Mouse (Mus musculus): Measurements from ENCODE around the gene Btg3. TPM values are rescaled to one million over a fixed set of nuclear protein-coding genes. Genes with fewer than 3 reads are reported as not detected.
"Not testable (repeated sequence)": the region's sequence is repeated elsewhere in the genome, so short reads cannot be mapped to it uniquely, and the experiment has no call there.

The Btg3 gene
- polyA plus RNA-seq, 1 experiment, result 7.5 TPM

DNA sequence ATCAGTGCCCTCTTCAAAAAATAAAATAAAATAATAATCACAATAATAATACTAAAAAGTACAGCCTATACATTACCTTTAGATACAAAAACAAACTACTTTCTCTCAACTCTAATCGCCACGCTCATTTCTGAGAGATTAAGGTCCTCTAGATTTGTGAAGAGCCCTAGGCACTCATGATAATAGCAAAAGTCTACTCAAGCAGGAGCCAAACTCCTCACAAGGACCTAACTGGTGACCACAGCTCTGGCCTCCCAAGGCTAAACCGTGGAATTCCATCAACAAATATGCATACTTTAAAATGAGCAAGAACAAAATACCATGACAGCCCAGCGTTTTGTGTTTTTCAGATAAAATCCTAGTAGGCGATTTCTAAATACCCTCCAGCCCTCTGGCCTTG, 4.2 kb downstream of the Btg3 start:
- WGBS, result 78% methylated on average over 5 of the region's 5 CpGs

DNA sequence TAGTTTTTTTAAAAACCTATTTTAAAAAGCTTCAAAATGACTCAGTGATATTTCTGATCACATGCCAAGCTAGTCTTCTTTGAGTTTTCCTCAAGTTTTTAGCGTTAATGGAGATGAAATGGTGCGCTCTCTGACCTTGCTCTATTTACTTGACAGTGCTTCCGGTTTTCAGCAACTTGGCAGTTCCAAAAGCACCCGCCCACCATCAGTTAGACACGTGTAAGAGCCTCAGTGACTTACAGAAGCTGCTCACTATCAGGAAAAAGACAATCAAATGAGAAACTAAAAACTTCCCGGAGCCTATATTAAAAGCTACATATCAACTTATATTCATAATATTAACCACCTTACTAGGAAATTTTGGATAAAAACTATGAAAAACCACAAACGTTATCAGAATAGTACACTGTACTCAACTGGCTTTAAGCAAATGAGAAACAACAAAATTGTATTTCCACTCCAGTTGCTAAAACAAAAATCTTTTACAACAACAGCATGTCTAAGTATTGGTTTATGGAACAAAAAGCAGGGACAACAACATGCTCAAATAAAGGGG, 5.4 kb downstream of the Btg3 start:
- Histone ChIP-seq H3K4me3 (replicated peaks; ENCODE audit: control insufficient read depth, low read depth, low read length) (no peak overlapping the region), H3K27ac (ENCODE audit: control insufficient read depth, insufficient read depth, low read depth, low read length, poor library complexity) (no peak overlapping the region), H3K4me1 (ENCODE audit: control insufficient read depth, insufficient read depth, low read length) (no peaks in the 10 kb centered on the region; the same call in 1 of the 2 replicates)
- 57% methylated on average over 7 of the region's 7 CpGs for WGBS
- TF ChIP-seq CTCF (IDR thresholded peaks at IDR 0.05; ENCODE audit: control insufficient read depth, insufficient read depth, low read length), result no peak
- TF ChIP-seq POLR2A (IDR thresholded peaks at IDR 0.05; ENCODE audit: borderline replicate concordance, control insufficient read depth, low read depth, low read length), result no peak

More for the DNA sequence above, 4.2 kb downstream of the Btg3 start:
- no peak overlapping the region for H3K27ac ChIP-seq (ENCODE audit: control insufficient read depth, insufficient read depth, low read depth, low read length, poor library complexity)
- no peak overlapping the region for H3K4me3 ChIP-seq (replicated peaks; ENCODE audit: control insufficient read depth, low read depth, low read length)
- TF ChIP-seq POLR2A (IDR thresholded peaks at IDR 0.05; ENCODE audit: borderline replicate concordance, control insufficient read depth, low read depth, low read length) (no peak), CTCF (IDR thresholded peaks at IDR 0.05; ENCODE audit: control insufficient read depth, insufficient read depth, low read length) (no peak)
- no peaks in the 10 kb centered on the region; the same call in 1 of the 2 replicates for H3K4me1 ChIP-seq (ENCODE audit: control insufficient read depth, insufficient read depth, low read length)

GRCm38 (mm10) chr16:78364554-78364953, 12.4 kb downstream of the Btg3 start:
- 87% methylated on average over 9 of the region's 9 CpGs for WGBS
- H3K4me1 ChIP-seq (ENCODE audit: control insufficient read depth, insufficient read depth, low read length); H3K4me3 ChIP-seq (replicated peaks; ENCODE audit: control insufficient read depth, low read depth, low read length); H3K27ac ChIP-seq (ENCODE audit: control insufficient read depth, insufficient read depth, low read depth, low read length, poor library complexity): not testable (repeated sequence)

DNA sequence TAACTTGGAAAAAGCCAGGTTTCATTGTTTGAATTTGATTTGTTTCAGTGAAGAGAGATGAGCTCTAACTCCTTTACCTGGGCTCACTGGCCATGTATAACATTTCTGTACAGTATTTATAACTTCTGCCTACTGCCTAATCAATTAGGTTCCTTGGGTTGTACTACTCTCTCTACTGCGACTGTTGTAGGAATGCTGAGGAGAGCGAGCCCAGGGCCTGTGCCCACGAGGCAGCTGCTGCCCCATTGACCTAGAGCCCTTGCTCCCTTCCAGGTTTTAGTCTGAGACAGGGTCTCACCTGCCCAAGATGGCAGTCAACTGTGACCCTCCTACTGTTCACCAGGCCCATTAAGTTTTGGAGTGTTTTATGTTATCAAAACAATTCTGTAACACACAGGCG, 15.5 kb downstream of the Btg3 start:
- no peak overlapping the region for H3K4me3 ChIP-seq (replicated peaks; ENCODE audit: control insufficient read depth, low read depth, low read length)
- WGBS, result 94% methylated on average over 4 of the region's 4 CpGs

GRCm38 (mm10) chr16:78357757-78358156, 19.2 kb downstream of the Btg3 start:
- WGBS, result 88% methylated on average over 3 of the region's 3 CpGs
- H3K27ac ChIP-seq (ENCODE audit: control insufficient read depth, insufficient read depth, low read depth, low read length, poor library complexity), result no peak overlapping the region
- TF ChIP-seq CTCF (IDR thresholded peaks at IDR 0.05; ENCODE audit: control insufficient read depth, insufficient read depth, low read length), result no peak
- no peak for TF ChIP-seq POLR2A (IDR thresholded peaks at IDR 0.05; ENCODE audit: borderline replicate concordance, control insufficient read depth, low read depth, low read length)

More for the DNA sequence above, 15.5 kb downstream of the Btg3 start:
- Histone ChIP-seq H3K27ac (ENCODE audit: control insufficient read depth, insufficient read depth, low read depth, low read length, poor library complexity) (no peak overlapping the region), H3K4me1 (ENCODE audit: control insufficient read depth, insufficient read depth, low read length) (no peaks in the 10 kb centered on the region)
- no peak for TF ChIP-seq CTCF (IDR thresholded peaks at IDR 0.05; ENCODE audit: control insufficient read depth, insufficient read depth, low read length)
- no peak for TF ChIP-seq POLR2A (IDR thresholded peaks at IDR 0.05; ENCODE audit: borderline replicate concordance, control insufficient read depth, low read depth, low read length)

GRCm38 (mm10) chr16:78347328-78347926, 29.6 kb downstream of the Btg3 start:
- H3K4me3 ChIP-seq (replicated peaks; ENCODE audit: control insufficient read depth, low read depth, low read length), result no peak overlapping the region
- no peaks in the 10 kb centered on the region for H3K4me1 ChIP-seq (ENCODE audit: control insufficient read depth, insufficient read depth, low read length)
- TF ChIP-seq POLR2A (IDR thresholded peaks at IDR 0.05; ENCODE audit: borderline replicate concordance, control insufficient read depth, low read depth, low read length) (no peak), CTCF (IDR thresholded peaks at IDR 0.05; ENCODE audit: control insufficient read depth, insufficient read depth, low read length) (no peak)
- H3K27ac ChIP-seq (ENCODE audit: control insufficient read depth, insufficient read depth, low read depth, low read length, poor library complexity), result no peak overlapping the region
- 88% methylated on average over 13 of the region's 13 CpGs for WGBS

More at GRCm38 (mm10) chr16:78357757-78358156, 19.2 kb downstream of the Btg3 start:
- Histone ChIP-seq H3K4me1 (ENCODE audit: control insufficient read depth, insufficient read depth, low read length) (no peaks in the 10 kb centered on the region), H3K4me3 (replicated peaks; ENCODE audit: control insufficient read depth, low read depth, low read length) (no peak overlapping the region)

- no peaks in the 10 kb centered on the region for H3K4me1 ChIP-seq (ENCODE audit: control insufficient read depth, insufficient read depth, low read length)
- TF ChIP-seq CTCF (IDR thresholded peaks at IDR 0.05; ENCODE audit: control insufficient read depth, insufficient read depth, low read length) (no peak), POLR2A (IDR thresholded peaks at IDR 0.05; ENCODE audit: borderline replicate concordance, control insufficient read depth, low read depth, low read length) (no peak)
- no peak overlapping the region for H3K27ac ChIP-seq (ENCODE audit: control insufficient read depth, insufficient read depth, low read depth, low read length, poor library complexity)
- 76% methylated on average over 2 of the region's 2 CpGs for WGBS
- H3K4me3 ChIP-seq (replicated peaks; ENCODE audit: control insufficient read depth, low read depth, low read length), result no peak overlapping the region
Measured at GRCm38 (mm10) chr16:78346662-78347327, 30.2 kb downstream of the Btg3 start.

- Histone ChIP-seq H3K4me1 (ENCODE audit: control insufficient read depth, insufficient read depth, low read length) (no peaks in the 10 kb centered on the region), H3K27ac (ENCODE audit: control insufficient read depth, insufficient read depth, low read depth, low read length, poor library complexity) (no peak overlapping the region), H3K4me3 (replicated peaks; ENCODE audit: control insufficient read depth, low read depth, low read length) (no peak overlapping the region)
- TF ChIP-seq POLR2A (IDR thresholded peaks at IDR 0.05; ENCODE audit: borderline replicate concordance, control insufficient read depth, low read depth, low read length) (no peak), CTCF (IDR thresholded peaks at IDR 0.05; ENCODE audit: control insufficient read depth, insufficient read depth, low read length) (no peak)
- WGBS, result 85% methylated on average over 6 of the region's 6 CpGs
Measured at GRCm38 (mm10) chr16:78343792-78344191, 33.2 kb downstream of the Btg3 start.
